Mouse (Mus musculus) C2C12 (cell line): ENCODE results near the gene Sycp2.

Experiments
- CTCF ChIP-seq: IDR thresholded peaks from one replicate; pipeline ENCODE4 v1.5.1; 2011; ENCODE audit not compliant: control insufficient read depth, insufficient read depth, insufficient read length
- MYOD1 ChIP-seq: IDR thresholded peaks from one replicate; pipeline ENCODE4 v1.6.1; 2011; ENCODE audit warnings: low read depth; ENCODE audit not compliant: control insufficient read depth, insufficient read length

- no peak for TF ChIP-seq CTCF
- TF ChIP-seq MYOD1, result no peak
These were observed 83.1 kb downstream of the Sycp2 start for GRCm38 (mm10) chr2:178324410-178324809.
